Mouse (Mus musculus) heart, postnatal 0 days (tissue): ENCODE results near the gene Lin7a. TPM values are rescaled to one million over a fixed set of nuclear protein-coding genes. Genes with fewer than 3 reads are reported as not detected.

Source experiments
- ATAC-seq: fragments of 200-750 bp; cut with Nextera tagmentation; 2 replicates; pipeline ENCODE4 v1.8.0; 2017; ENCODE audit warnings: low read depth, moderate number of reproducible peaks, moderate library complexity; ENCODE audit not compliant: insufficient read depth
- DNase-seq: peaks from one replicate; pipeline ENCODE4 v3.0.0-alpha.2; 2016; ENCODE audit warnings: low spot score
- H3K27ac ChIP-seq: fragments of 300-500 bp; sonication (generic); 2 replicates; pipeline ENCODE4 v1.5.1; 2014; ENCODE audit warnings: low read depth, mild to moderate bottlenecking
- H3K27me3 ChIP-seq: fragments of 300-500 bp; sonication (generic); 2 replicates; pipeline ENCODE4 v1.6.1; 2014; ENCODE audit warnings: low read length, mixed read lengths; ENCODE audit not compliant: control insufficient read depth, insufficient read depth
- H3K36me3 ChIP-seq: fragments of 300-500 bp; sonication (generic); replicated peaks from 2 replicates; pipeline ENCODE4 v1.6.1; 2014; ENCODE audit warnings: low read length, mixed read lengths; ENCODE audit not compliant: control insufficient read depth, insufficient read depth
- H3K4me1 ChIP-seq: fragments of 300-500 bp; sonication (generic); 2 replicates; pipeline ENCODE4 v1.6.1; 2014; ENCODE audit warnings: antibody characterized with exemption; ENCODE audit not compliant: control insufficient read depth, insufficient read depth
- H3K4me2 ChIP-seq: fragments of 300-500 bp; sonication (generic); 2 replicates; pipeline ENCODE4 v1.6.1; 2014; ENCODE audit warnings: low read depth, mild to moderate bottlenecking, low read length, moderate library complexity
- H3K4me3 ChIP-seq: fragments of 300-500 bp; sonication (generic); 2 replicates; pipeline ENCODE4 v1.5.1; 2014; ENCODE audit warnings: low read depth, low read length
- H3K9ac ChIP-seq: fragments of 300-500 bp; sonication (generic); replicated peaks from 2 replicates; pipeline ENCODE4 v1.6.1; 2014; ENCODE audit warnings: low read depth, low read length, mixed read lengths
- H3K9me3 ChIP-seq: fragments of 300-500 bp; sonication (generic); replicated peaks from 2 replicates; pipeline ENCODE4 v1.6.1; 2016; ENCODE audit warnings: low read length; ENCODE audit not compliant: control insufficient read depth
- CTCF ChIP-seq: IDR thresholded peaks from 2 replicates; pipeline ENCODE4 v1.5.1; 2016; ENCODE audit warnings: antibody characterized with exemption, control low read depth, low read depth
- EP300 ChIP-seq: IDR thresholded peaks from 2 replicates; pipeline ENCODE4 v1.6.1; 2016; ENCODE audit warnings: antibody characterized with exemption, low read depth
- WGBS: fragments of 180-500 bp; shearing (Covaris S2); extraction: QIAGEN DNeasy Blood & Tissue Kit; methylation state at CpG from one replicate; pipeline ENCODE4 v1.1.7; 2014; 5-methylcytosine and 5-hydroxymethylcytosine counted together
- polyA plus RNA-seq: library from polyadenylated mRNA; unstranded; fragments of >200 nt; fragmentation: Nextera tagmentation; extraction: Ambion mirVana; gene quantifications from 2 replicates; pipeline ENCODE4 v1.2.1, GENCODE M21; 2015
- total RNA-seq: library from RNA; depleted of rRNA; stranded (reverse); fragments of >200 nt; gene quantifications from 2 replicates; pipeline ENCODE4 v1.2.3, GENCODE M21; 2014; ENCODE audit warnings: low replicate concordance

Lin7a gene
- total and polyA plus RNA-seq, 2 experiments from 2014 or later = 1.00 to 8.2 TPM

DNA sequence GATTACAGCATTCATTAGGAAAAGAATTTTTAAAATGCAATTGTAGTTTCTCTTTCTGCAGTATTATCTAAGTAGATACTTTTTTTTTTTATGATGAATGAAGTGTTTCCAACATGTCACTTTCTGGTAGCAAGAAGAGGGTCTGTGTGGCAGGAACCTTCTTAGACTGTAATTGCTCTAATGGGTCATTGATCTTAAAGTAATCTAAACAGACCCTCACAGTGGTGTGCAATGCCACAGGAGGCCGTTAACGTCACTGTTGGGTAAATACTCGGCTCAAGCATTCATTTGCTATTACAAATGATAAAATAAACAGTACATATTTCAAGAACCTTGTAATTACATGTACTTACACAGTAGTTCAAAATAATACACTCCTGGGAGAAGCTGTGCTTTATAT lies 72.7 kb downstream of the Lin7a start:
- Histone ChIP-seq H3K4me3 (no peak overlapping the region), H3K27me3 (no peaks in the 10 kb centered on the region), H3K27ac (no peak overlapping the region), H3K4me2 (peak overlapping the region; percentile 28; the same call in 1 of the 2 replicates), H3K4me1 (no peaks in the 10 kb centered on the region), H3K36me3 (no peaks in the 10 kb centered on the region), H3K9me3 (no peaks in the 10 kb centered on the region), H3K9ac (no peak overlapping the region)
- WGBS = 29% methylated on average over 3 of the region's 3 CpGs
- TF ChIP-seq CTCF (no peak), EP300 (no peak)
- ATAC-seq (no peak), DNase-seq (no peak)

DNA sequence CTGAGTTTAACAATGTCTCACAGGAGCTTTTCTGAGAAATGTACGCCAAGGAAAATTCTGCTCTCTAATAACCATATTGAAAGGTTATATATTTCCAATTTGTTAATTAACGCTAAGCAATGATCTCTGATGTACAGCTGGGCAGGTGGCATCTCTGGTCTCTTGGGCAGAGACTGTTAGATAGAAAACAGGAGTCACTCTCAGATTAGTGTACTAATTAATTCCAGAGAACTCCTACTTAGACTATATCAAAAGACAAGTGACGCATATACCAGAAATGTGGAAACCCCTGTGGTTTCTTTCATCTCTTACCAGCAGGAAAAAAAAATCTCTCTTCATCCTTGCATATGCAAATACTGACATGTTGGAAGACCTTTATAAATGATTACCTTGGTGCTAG lies 76.4 kb downstream of the Lin7a start:
- ATAC-seq (no peak), DNase-seq (no peak)
- no peak overlapping the region for H3K9ac ChIP-seq
- no peaks in the 10 kb centered on the region for H3K9me3 ChIP-seq
- no peak for TF ChIP-seq CTCF
- TF ChIP-seq EP300 = no peak
- no peak overlapping the region for H3K4me2 ChIP-seq
- H3K27me3 ChIP-seq = no peaks in the 10 kb centered on the region
- 76% methylated on average over 3 of the region's 3 CpGs for WGBS
- no peaks in the 10 kb centered on the region for H3K36me3 ChIP-seq
- no peak overlapping the region for H3K4me3 ChIP-seq
- no peak overlapping the region for H3K27ac ChIP-seq
- no peaks in the 10 kb centered on the region for H3K4me1 ChIP-seq

GRCm38 (mm10) chr10:107351696-107352485 lies 80.4 kb downstream of the Lin7a start:
- no peak for DNase-seq
- 60% methylated on average over 6 of the region's 6 CpGs for WGBS
- TF ChIP-seq EP300 (no peak), CTCF (no peak)
- no peaks in the 10 kb centered on the region for H3K27me3 ChIP-seq
- H3K27ac ChIP-seq = no peak overlapping the region
- no peaks in the 10 kb centered on the region for H3K9me3 ChIP-seq
- no peak overlapping the region for H3K4me2 ChIP-seq
- ATAC-seq = no peak
- H3K9ac ChIP-seq = no peak overlapping the region
- no peaks in the 10 kb centered on the region for H3K4me1 ChIP-seq
- H3K4me3 ChIP-seq = no peak overlapping the region
- H3K36me3 ChIP-seq = no peaks in the 10 kb centered on the region

GRCm38 (mm10) chr10:107353483-107353882 lies 82.0 kb downstream of the Lin7a start:
- ATAC-seq (no peak), DNase-seq (no peak)
- Histone ChIP-seq H3K27me3 (no peaks in the 10 kb centered on the region), H3K27ac (no peak overlapping the region), H3K4me3 (no peak overlapping the region), H3K4me2 (no peak overlapping the region), H3K9ac (no peak overlapping the region), H3K9me3 (no peaks in the 10 kb centered on the region), H3K4me1 (no peaks in the 10 kb centered on the region), H3K36me3 (no peaks in the 10 kb centered on the region)
- WGBS = 78% methylated on average over 3 of the region's 3 CpGs
- TF ChIP-seq EP300 (no peak), CTCF (no peak)

GRCm38 (mm10) chr10:107358443-107359040 lies 87.1 kb downstream of the Lin7a start:
- TF ChIP-seq EP300 = no peak
- TF ChIP-seq CTCF = no peak
- no peak for DNase-seq
- 75% methylated on average over 6 of the region's 6 CpGs for WGBS

GRCm38 (mm10) chr10:107359296-107359695 lies 87.8 kb downstream of the Lin7a start:
- ATAC-seq (no peak), DNase-seq (no peak)
- H3K9ac ChIP-seq = no peak overlapping the region
- no peak overlapping the region for H3K27ac ChIP-seq
- no peak overlapping the region for H3K4me3 ChIP-seq
- no peaks in the 10 kb centered on the region for H3K36me3 ChIP-seq
- TF ChIP-seq EP300 (no peak), CTCF (no peak)
- H3K9me3 ChIP-seq = no peaks in the 10 kb centered on the region
- no peaks in the 10 kb centered on the region for H3K27me3 ChIP-seq
- H3K4me2 ChIP-seq = no peak overlapping the region
- 0 out of 2 replicates have a peak, but pooled peaks cover 5% of the 10 kb centered on the region for H3K4me1 ChIP-seq

More at GRCm38 (mm10) chr10:107358443-107359040, 87.1 kb downstream of the Lin7a start:
- no peak for ATAC-seq
- no peak overlapping the region for H3K27ac ChIP-seq
- no peak overlapping the region for H3K9ac ChIP-seq
- H3K36me3 ChIP-seq = no peaks in the 10 kb centered on the region
- no peaks in the 10 kb centered on the region for H3K27me3 ChIP-seq
- no peak overlapping the region for H3K4me2 ChIP-seq
- 0 out of 2 replicates have a peak, but pooled peaks cover 5% of the 10 kb centered on the region for H3K4me1 ChIP-seq
- H3K4me3 ChIP-seq = no peak overlapping the region
- no peaks in the 10 kb centered on the region for H3K9me3 ChIP-seq
